Mouse (Mus musculus) macrophage (primary cell): ENCODE data around the gene Lepr. TPM values are rescaled to one million over a fixed set of nuclear protein-coding genes. Genes with fewer than 3 reads are reported as not detected.
"Not testable (repeated sequence)": the region's sequence is repeated elsewhere in the genome, so short reads cannot be mapped to it uniquely, and the experiment has no call there.

ENCODE experiments used
- H3K27ac ChIP-seq: fragments of 350-480 bp; formaldehyde crosslinking; 2 replicates; pipeline ENCODE4 v1.9.0; 2021
- H3K36me3 ChIP-seq: fragments of 350-480 bp; formaldehyde crosslinking; 2 replicates; pipeline ENCODE4 v1.9.0; 2021; ENCODE audit errors: inconsistent target
- H3K4me3 ChIP-seq: fragments of 350-480 bp; formaldehyde crosslinking; 2 replicates; pipeline ENCODE4 v1.9.0; 2021; ENCODE audit errors: inconsistent target
- H3K79me2 ChIP-seq: fragments of 350-480 bp; formaldehyde crosslinking; 2 replicates; pipeline ENCODE4 v1.9.0; 2021; ENCODE audit errors: inconsistent target
- WGBS: methylation state at CpG from one replicate; pipeline ENCODE4 v1.1.7; 2026; ENCODE audit warnings: inconsistent platforms; ENCODE audit not compliant: missing documents; 5-methylcytosine and 5-hydroxymethylcytosine counted together
- polyA plus RNA-seq: library from polyadenylated mRNA; stranded (reverse); fragments of 250-400 nt; gene quantifications from 3 replicates; pipeline ENCODE4 v1.2.4, GENCODE M21; 2018; ENCODE audit warnings: inconsistent platforms

Gene Lepr
- polyA plus RNA-seq, 1 experiment from 2014 or later: not detected

DNA sequence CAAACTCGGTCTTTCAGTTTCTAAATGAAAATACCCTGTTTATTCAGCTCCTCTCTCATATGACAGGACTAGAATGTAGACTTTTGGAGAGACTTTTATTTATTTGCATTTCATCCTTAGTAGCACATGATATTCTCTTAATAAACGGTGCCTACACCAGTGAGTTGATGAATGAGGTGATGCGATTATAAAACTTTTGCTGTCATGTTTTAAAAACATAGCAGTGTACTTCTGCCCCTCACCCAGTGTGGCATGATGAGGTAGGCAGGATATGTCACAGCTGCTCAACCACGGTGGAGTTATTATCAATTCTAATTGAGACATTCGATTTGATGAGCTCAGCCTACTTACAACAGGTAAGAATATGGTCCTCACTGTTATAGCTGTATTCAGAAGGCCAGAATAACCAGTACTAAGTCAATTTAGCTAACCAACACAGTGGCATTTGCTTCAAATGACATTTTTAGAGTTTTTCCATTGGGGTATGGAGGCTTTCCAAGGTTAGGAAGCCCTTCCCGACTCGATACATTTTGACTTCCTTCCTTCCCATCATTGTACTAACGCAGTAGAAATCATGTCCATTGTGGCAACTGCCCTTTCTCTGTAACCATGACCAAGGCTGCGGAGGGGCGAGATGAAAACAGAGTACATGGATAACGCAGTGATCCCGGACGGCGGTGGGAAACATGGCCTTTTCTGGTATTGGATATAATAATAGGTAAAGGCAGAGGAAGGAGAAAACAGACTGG is 16.1 kb upstream of the Lepr start:
- Histone ChIP-seq H3K27ac (no peak overlapping the region), H3K79me2 (no peaks in the 10 kb centered on the region), H3K4me3 (no peak overlapping the region), H3K36me3 (no peaks in the 10 kb centered on the region)
- 87% methylated on average over 14 of the region's 14 CpGs for WGBS

DNA sequence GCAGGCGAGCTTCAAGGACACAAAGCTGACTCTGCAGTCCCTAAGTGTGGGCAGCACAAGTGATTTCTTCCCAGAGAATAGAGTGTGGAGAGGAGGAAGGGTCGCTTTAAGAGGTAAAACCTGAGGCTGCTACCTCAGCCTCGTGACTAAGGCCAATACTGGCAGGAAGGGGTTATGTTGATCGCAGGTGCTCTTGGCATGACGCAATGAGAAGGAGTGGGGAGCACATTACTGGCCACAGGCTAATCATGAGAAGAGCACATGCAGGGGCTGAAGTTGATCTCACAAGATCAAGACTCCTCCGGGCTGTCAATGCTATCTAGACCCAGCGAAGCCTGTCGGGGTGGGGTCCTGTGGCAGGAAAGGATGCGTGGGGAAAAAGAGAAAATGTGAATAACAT is 11.9 kb upstream of the Lepr start:
- WGBS: 87% methylated on average over 9 of the region's 9 CpGs
- Histone ChIP-seq H3K27ac (no peak overlapping the region), H3K36me3 (no peaks in the 10 kb centered on the region), H3K79me2 (no peaks in the 10 kb centered on the region), H3K4me3 (no peak overlapping the region)

DNA sequence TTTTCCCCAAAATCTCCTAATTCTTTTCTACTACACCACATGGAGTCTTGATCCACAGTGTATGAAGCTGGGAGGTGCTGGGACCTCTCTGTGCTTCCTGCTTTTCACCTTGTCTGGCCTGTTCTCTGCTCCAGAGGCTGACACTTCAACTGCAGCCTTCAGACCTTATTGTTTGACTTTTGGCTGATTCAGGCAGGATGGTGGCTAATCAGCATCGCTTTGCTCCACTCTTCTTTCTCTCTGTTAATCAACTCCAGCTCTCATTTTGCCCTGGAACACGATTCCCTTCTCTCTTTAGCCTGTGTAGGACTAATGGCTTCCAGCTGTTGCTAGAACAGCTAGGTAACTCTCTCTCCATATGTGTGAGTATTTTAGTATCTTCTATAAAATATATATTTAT is 10.0 kb upstream of the Lepr start:
- WGBS: 83% methylated on average over 2 of the region's 2 CpGs
- no peaks in the 10 kb centered on the region for H3K36me3 ChIP-seq
- H3K27ac ChIP-seq: no peak overlapping the region
- no peak overlapping the region for H3K4me3 ChIP-seq
- no peaks in the 10 kb centered on the region for H3K79me2 ChIP-seq

DNA sequence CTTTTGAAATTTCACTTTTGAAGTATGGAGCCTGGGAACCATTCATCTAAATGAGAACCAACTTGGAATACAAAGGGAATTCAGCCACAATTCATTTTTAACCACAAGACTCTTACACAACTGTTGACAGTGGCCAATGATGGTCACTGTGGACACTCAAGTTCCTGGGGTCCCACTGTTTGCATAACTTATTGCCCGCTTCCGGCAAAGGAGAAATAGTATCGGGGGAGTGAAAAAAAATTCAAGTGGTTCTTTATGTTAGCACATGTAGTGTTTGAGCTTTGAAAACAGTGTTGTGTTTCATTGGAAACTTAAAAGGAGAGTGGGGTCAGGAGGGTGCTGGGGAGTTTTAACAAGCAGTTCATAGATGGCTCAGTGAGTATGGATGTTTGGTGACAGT is 9.3 kb upstream of the Lepr start:
- H3K36me3 ChIP-seq: no peaks in the 10 kb centered on the region
- H3K4me3 ChIP-seq: no peak overlapping the region
- H3K27ac ChIP-seq: no peak overlapping the region
- H3K79me2 ChIP-seq: no peaks in the 10 kb centered on the region
- 71% methylated on average over 3 of the region's 3 CpGs for WGBS

DNA sequence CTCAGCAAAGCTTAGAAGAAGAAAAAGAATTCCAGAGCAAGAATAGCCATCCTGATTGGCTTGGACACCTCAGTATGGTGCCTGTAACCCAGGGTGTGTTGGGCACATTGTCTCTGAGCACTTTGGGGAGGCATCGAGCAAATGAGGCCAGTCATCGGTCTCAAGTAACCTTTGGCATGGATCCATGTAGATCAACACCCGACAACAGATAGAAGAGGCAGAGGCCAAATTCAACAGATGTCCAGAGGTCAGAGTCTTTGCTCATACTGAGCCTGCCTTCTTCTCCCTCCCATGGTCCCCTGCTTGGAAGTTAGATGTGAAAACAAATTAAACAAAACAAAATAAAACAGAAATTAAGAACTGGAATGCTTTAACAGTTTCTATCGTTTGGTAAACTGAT is 6.8 kb upstream of the Lepr start:
- Histone ChIP-seq H3K27ac (no peak overlapping the region), H3K4me3 (no peak overlapping the region), H3K79me2 (no peaks in the 10 kb centered on the region), H3K36me3 (no peaks in the 10 kb centered on the region)
- 76% methylated on average over 4 of the region's 4 CpGs for WGBS

DNA sequence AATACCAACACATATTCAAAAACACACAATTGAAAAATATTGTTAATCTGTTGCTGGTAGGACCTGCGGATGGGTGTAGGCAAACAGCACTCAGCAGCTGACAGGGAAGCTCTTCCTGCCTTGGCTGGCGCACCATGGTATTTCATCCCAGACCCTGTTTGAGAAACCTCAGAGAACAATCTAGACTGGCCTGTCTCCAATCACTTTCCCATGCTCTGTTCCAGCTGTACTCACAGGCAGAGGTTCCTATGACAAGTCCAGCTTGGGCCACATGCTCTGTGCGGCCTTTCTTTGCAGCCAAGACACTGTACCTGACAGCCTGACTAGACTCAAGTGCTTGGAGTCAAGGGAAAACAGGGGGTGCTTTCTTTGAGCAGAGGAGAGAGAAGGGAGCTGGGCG is 6.1 kb upstream of the Lepr start:
- no peaks in the 10 kb centered on the region for H3K36me3 ChIP-seq
- 93% methylated on average over 4 of the region's 4 CpGs for WGBS
- H3K79me2 ChIP-seq: no peaks in the 10 kb centered on the region
- no peak overlapping the region for H3K4me3 ChIP-seq
- H3K27ac ChIP-seq: no peak overlapping the region

DNA sequence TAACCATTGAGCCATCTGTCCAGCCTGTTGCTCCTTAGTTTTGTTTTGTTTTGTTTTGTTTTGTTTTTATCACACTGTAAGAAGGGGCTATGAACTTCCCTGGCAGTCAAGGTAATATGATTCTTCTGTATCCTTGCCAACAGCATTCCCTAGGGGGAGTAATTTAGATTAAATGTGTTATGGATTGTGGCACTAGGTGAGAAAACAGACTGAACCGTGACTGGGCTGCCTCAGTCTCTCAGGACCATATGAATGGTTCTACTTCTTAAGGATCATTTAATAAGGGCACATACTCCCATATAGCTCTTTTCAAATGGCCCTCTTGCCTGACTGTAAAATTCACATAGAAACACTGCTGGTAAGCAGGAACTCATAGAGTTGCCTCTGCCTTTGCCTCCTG is 4.6 kb upstream of the Lepr start:
- no peak overlapping the region for H3K4me3 ChIP-seq
- 68% methylated on average over 1 of the region's 1 CpGs for WGBS
- no peak overlapping the region for H3K27ac ChIP-seq
- no peaks in the 10 kb centered on the region for H3K36me3 ChIP-seq
- no peaks in the 10 kb centered on the region for H3K79me2 ChIP-seq

DNA sequence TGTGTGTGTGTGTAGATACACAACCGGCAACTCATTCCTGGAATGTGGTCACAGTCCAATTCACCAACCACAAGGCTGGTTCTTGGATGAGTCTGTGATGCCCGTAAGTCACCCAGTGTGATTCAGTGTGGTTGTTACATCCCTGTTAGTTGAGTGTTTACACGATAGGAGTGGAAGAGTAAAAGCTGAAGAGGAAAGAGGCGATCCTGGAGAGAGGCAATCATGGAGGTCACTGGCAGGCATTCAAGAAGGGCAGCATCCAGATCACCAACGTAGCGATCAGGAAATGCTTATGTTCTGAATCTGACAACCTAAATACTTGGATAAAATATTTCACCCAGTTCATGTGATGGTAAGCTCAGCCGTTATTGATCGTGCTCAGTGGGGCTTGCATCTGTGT is 1.9 kb upstream of the Lepr start:
- no peak overlapping the region for H3K4me3 ChIP-seq

DNA sequence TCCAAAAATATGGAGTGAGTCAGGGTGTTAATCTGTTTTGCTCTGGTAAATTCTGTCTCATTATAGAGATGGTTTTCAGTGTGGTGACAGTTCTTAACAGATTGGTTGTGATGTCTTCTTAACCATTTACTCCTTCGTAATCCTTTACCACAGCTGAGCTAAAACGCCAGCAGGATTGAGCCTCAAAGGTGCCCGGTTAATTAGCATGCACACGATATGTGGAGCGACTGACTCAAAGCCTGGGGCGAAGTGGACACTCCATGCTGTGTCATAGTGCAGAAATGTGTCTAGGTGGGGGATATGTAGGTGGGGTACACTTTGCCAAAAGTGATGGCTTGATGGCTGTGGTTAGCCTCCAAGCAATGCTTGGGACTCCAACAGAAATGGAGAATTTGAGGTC is 1.4 kb upstream of the Lepr start:
- Histone ChIP-seq H3K79me2 (no peaks in the 10 kb centered on the region), H3K36me3 (no peaks in the 10 kb centered on the region), H3K4me3 (no peak overlapping the region), H3K27ac (no peak overlapping the region)
- WGBS: 90% methylated on average over 6 of the region's 6 CpGs

More for the DNA sequence above, 1.9 kb upstream of the Lepr start:
- no peaks in the 10 kb centered on the region for H3K79me2 ChIP-seq
- H3K27ac ChIP-seq: no peak overlapping the region
- H3K36me3 ChIP-seq: no peaks in the 10 kb centered on the region
- 86% methylated on average over 8 of the region's 8 CpGs for whole genome bisulfite sequencing

DNA sequence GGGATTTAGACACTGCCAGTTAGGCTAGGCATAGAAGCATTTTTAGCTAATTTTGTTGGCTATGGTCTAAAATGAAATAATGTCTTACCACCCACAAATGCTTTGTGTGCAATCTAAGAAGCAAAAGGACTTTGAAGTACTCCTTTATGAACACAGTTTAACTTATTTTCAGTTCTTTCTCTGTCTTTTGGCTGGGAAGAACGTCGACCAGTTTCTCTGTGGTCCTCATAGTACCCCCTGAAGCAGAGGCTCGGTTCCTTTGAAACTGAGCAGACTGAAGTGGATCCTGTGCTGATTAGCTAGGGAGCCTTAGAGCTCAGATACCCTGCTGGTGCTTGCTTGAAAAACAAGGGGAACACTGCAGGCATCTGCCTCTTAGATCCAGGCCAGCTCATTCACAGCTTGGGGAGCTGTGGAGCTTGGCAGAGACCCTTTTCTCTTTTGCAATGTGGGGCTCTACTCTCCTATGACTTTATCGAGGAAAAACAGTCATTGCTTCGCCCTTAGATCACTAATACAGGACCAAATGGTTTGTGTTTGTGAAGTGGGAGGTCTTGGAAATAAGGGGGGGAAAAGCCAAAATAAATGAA is 1.9 kb downstream of the Lepr start:
- H3K79me2 ChIP-seq: no peaks in the 10 kb centered on the region
- H3K36me3 ChIP-seq: no peaks in the 10 kb centered on the region
- no peak overlapping the region for H3K4me3 ChIP-seq
- 36% methylated on average over 5 of the region's 5 CpGs for WGBS
- H3K27ac ChIP-seq: no peak overlapping the region

DNA sequence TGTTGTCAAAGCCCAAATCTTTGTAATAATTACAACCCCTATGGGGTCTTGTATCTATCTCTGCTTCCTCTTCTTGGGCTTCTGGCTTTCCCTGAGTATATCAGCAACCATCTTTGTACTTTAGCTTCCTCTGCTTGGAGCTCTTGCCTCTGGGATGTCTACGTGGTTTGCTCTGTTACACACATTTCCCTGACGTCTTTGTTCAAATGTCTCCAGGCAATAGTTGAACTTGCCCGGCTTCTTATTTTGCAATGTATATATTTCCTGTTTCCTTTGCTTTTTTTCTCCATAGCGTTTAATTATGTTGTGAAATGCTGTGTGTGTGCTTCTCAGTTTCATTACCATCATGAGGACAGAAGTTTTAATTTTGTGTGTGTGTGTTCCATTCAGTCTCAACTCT is 4.5 kb downstream of the Lepr start:
- H3K79me2 ChIP-seq: no peaks in the 10 kb centered on the region
- no peaks in the 10 kb centered on the region for H3K36me3 ChIP-seq
- H3K27ac ChIP-seq: no peak overlapping the region
- WGBS: 5% methylated on average over 4 of the region's 4 CpGs
- no peak overlapping the region for H3K4me3 ChIP-seq

DNA sequence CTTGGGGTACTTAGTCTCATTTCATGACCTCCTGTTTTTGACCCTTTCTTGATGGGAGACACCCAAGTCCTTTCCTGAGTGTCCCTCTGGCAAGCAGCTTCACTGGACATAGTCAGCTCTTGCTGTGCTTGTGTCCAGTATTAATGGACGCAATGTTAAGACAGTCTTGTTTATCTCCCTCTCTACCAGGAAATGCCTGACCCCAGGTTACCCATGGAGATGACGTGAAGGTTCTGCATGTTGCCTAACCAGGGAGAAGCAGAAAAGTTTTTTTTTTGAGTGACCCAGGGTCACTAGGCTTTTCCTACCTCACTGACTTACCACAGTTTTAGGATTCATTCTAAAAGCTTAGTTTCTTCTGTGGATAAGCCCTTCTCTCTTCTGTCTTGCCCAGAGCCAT is 24.8 kb downstream of the Lepr start:
- no peaks in the 10 kb centered on the region for H3K79me2 ChIP-seq
- WGBS: 86% methylated on average over 2 of the region's 2 CpGs
- H3K4me3 ChIP-seq: no peak overlapping the region
- no peaks in the 10 kb centered on the region for H3K36me3 ChIP-seq
- no peak overlapping the region for H3K27ac ChIP-seq

DNA sequence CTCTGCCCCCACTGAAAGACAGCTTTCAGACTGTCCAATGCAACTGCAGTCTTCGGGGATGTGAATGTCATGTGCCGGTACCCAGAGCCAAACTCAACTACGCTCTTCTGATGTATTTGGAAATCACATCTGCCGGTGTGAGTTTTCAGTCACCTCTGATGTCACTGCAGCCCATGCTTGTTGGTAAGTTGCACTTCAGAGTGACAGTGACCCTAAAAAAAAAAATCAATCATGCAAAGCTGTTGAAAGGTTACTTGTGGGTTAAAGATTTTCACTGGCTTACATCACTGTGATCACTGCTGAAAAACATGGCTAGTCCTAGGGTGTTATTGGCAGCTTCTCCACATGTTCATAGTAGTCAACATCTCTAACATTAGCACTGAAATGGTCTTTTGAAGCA is 28.3 kb downstream of the Lepr start:
- H3K36me3 ChIP-seq: no peaks in the 10 kb centered on the region
- no peak overlapping the region for H3K4me3 ChIP-seq
- no peak overlapping the region for H3K27ac ChIP-seq
- no peaks in the 10 kb centered on the region for H3K79me2 ChIP-seq
- 93% methylated on average over 4 of the region's 4 CpGs for WGBS

DNA sequence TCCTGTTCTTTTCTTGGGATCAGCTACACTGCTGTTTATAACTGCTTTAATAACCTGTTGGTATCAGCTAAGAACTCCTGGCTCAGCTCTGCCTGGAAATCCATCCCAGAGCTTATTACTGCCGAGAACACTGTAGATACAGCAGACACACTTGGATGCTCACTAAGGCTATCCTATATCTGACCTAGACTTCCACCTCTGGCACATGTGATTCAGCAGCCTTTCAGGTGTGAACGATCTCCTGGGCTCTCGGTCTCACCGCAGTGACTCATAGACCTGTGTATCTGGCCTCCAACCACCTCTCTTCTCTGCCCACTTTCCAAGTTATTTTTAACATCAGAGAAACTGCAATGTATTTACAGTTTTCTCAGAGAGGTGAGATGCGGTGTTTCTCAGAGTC is 43.3 kb downstream of the Lepr start:
- no peak overlapping the region for H3K4me3 ChIP-seq
- H3K27ac ChIP-seq: no peak overlapping the region
- no peaks in the 10 kb centered on the region for H3K36me3 ChIP-seq
- H3K79me2 ChIP-seq: no peaks in the 10 kb centered on the region
- 89% methylated on average over 5 of the region's 5 CpGs for WGBS

DNA sequence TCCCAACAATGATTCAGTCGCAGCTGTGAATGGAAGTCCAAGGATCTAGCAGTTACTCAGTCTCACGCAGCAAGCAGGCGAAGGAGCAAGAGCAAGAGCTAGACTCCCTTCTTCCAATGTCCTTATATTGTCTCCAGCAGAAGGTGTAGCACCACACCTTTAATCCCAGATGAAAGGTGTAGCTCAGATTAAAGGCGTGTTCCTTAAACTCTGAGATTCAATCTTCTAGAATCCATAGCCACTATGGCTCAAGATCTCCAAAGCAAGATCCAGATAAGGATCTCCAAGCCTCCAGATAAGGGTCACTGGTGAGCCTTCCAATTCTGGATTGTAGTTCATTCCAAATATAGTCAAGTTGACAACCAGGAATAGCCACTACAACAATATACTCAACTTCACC is 126.7 kb downstream of the Lepr start, which contains the start of gene B020004J07Rik:
B020004J07Rik (minus strand) TSS at position 101 of the 400 bp plus-strand sequence.
- not testable (repeated sequence) for H3K36me3 ChIP-seq, H3K79me2 ChIP-seq, H3K27ac ChIP-seq, H3K4me3 ChIP-seq
- 67% methylated on average over 1 of the region's 4 CpGs for WGBS

DNA sequence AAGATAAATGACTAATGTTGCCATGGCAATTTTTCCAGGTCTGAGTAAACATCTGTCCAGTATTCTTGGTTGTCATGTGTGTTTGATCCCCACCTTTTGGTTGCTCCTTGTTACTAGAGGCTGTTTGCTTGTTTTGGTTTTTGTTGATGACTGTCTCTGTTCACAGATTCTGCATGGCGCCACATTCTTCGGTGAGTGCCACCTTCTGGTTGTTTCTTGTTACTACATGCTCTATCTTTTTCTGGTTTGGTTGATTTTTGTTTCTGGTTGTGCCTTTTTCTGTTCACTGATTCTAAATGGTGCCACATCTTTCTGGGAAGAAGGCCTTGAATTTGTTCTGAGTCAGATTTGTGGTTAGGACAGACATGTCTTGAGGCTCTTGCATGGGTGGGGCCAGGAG is 133.7 kb downstream of the Lepr start:
- H3K27ac ChIP-seq: no peak overlapping the region
- H3K79me2 ChIP-seq: no peaks in the 10 kb centered on the region
- no peak overlapping the region for H3K4me3 ChIP-seq
- no peaks in the 10 kb centered on the region for H3K36me3 ChIP-seq
- 80% methylated on average over 2 of the region's 2 CpGs for WGBS
